Mouse (Mus musculus): ENCODE results near the gene Irak4. TPM values are rescaled to one million over a fixed set of nuclear protein-coding genes. Genes with fewer than 3 reads are reported as not detected.

Gene Irak4
- polyA plus RNA-seq, 1 experiment from 2014 or later, result 2.1 TPM

DNA sequence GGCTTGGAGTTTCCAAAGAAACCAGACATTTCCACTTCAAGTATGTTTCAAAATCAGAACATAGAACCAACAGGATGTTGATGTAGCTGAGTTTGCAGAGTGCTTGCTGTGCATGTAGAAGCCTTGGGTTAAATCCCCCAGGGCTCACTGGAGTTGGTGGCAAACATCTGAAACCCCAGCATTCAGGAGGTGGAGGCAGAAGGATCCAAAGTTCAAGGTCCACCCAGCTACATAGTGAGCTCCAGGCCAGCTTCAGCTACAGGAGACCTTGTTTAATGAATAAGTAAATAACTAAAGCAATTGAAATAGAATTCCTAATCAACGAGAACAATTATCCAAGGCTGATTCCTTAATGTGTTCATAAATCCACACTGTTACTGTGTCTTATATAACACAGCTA, 50.1 kb downstream of the Irak4 start:
- H3K4me2 ChIP-seq (replicated peaks), result no peak overlapping the region
- no peak overlapping the region for H3K4me3 ChIP-seq (replicated peaks)
- ATAC-seq, result no peak
- no peaks in the 10 kb centered on the region for H3K9me3 ChIP-seq
- H3K4me1 ChIP-seq (replicated peaks), result peaks cover 5% of the 10 kb centered on the region
- H3K36me3 ChIP-seq, result no peaks in the 10 kb centered on the region
- no peak overlapping the region for H3K9ac ChIP-seq (replicated peaks)
- WGBS, result 85% methylated on average over 1 of the region's 1 CpGs
- H3K27ac ChIP-seq, result no peak overlapping the region
- H3K27me3 ChIP-seq, result no peaks in the 10 kb centered on the region

DNA sequence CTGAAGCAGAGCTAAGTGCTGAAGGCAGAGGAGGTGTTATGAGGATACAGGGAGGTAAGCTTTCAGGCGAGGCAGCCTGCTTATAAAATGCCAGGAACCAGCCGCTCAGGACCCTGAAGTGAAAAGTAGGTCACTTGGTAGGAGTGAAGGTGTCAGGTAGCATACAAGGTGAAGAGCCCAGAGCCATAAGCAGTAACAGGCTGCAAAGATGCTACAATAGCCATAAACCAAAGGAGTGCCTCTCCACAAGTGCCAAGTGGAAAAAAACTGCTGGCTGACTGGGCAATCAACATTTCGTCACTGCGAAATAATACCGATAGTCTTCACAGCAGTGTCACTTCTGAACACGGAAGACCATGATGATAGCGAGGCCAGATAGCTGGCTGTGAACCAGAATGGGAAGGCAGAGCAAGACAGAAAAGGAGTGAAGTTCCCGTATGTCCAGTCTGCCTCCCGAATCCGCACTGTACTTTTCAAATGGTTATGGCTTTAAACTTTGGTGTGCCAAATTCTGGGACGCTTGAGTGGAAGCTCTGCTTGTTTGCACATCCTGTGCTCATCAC, 56.8 kb downstream of the Irak4 start:
- ATAC-seq, result no peak

DNA sequence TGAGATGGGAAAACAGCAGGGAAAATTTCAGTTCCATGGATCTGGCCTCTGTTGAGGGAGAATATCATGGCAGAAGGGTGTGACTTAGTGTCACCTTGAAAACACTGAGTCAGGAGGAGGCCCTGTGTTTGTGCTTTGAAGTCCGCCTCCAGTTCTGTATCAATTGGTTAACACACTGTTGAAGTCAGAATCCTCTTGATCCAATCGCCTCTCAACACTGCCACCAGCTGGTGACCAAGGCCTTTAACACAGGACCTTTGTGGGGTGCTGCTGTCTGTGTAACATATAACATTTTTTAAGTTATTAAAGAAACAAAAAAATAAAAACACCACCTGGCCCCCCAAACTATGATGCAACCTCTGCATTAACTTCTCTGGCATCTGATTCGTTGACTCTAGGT, 57.9 kb downstream of the Irak4 start:
- H3K4me1 ChIP-seq (replicated peaks), result no peaks in the 10 kb centered on the region
- no peak overlapping the region for H3K9ac ChIP-seq (replicated peaks)
- no peak for ATAC-seq
- H3K4me2 ChIP-seq (replicated peaks), result no peak overlapping the region
- H3K9me3 ChIP-seq, result no peaks in the 10 kb centered on the region
- no peak overlapping the region for H3K4me3 ChIP-seq (replicated peaks)
- H3K27ac ChIP-seq, result no peak overlapping the region
- 22% methylated on average over 3 of the region's 3 CpGs for WGBS
- no peaks in the 10 kb centered on the region for H3K27me3 ChIP-seq
- no peaks in the 10 kb centered on the region for H3K36me3 ChIP-seq

More for the DNA sequence above, 56.8 kb downstream of the Irak4 start:
- Histone ChIP-seq H3K9me3 (no peaks in the 10 kb centered on the region), H3K4me3 (replicated peaks) (no peak overlapping the region), H3K4me1 (replicated peaks) (no peaks in the 10 kb centered on the region), H3K4me2 (replicated peaks) (no peak overlapping the region), H3K27ac (no peak overlapping the region), H3K27me3 (no peaks in the 10 kb centered on the region), H3K36me3 (no peaks in the 10 kb centered on the region), H3K9ac (replicated peaks) (no peak overlapping the region)
- 85% methylated on average over 11 of the region's 11 CpGs for WGBS

DNA sequence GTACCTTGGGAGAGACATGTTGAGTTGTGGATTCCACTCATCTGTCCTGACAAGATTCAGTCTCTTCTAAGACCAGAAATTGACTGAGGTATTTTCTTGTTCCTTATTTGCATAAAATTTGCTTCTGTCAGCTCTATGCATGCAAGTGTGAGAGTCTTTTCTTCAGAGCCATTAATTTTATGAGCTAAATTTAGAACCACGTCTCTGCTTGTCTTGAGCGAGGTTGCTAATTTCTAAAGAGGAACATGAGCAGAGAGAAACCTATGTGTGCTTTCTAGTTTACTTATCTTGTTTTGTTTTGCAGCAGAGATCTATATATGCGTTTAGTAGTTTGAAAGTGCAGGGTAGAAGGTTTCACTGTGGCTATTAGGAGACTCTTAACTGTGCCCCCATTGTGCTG, 59.0 kb downstream of the Irak4 start:
- Histone ChIP-seq H3K9me3 (no peaks in the 10 kb centered on the region), H3K36me3 (no peaks in the 10 kb centered on the region), H3K9ac (replicated peaks) (no peak overlapping the region)

DNA sequence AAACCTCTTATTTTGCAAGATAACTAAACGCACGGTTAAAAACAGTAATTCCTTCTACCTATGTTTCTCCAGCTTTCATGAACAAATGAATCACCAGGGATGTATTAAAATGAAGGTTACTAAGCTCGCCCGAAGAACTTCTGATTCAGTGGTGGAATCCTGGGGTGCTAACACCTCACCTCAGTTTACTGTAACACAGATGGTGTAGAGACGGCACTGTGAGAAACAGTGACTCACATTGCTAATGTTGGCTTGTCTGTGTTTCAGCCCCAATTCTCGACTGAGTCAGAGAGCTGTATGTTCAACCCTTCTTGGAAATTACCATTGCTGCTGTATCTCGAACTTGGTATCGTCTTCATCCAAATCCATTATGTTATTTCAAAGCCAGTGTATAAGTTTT, 64.3 kb downstream of the Irak4 start:
- no peak for ATAC-seq
- WGBS, result 93% methylated on average over 8 of the region's 8 CpGs
- no peak overlapping the region for H3K9ac ChIP-seq (replicated peaks)

More for the DNA sequence above, 59.0 kb downstream of the Irak4 start:
- Histone ChIP-seq H3K4me2 (replicated peaks) (no peak overlapping the region), H3K4me1 (replicated peaks) (no peaks in the 10 kb centered on the region), H3K27me3 (no peaks in the 10 kb centered on the region), H3K27ac (no peak overlapping the region), H3K4me3 (replicated peaks) (no peak overlapping the region)
- 81% methylated on average over 3 of the region's 3 CpGs for WGBS
- no peak for ATAC-seq

DNA sequence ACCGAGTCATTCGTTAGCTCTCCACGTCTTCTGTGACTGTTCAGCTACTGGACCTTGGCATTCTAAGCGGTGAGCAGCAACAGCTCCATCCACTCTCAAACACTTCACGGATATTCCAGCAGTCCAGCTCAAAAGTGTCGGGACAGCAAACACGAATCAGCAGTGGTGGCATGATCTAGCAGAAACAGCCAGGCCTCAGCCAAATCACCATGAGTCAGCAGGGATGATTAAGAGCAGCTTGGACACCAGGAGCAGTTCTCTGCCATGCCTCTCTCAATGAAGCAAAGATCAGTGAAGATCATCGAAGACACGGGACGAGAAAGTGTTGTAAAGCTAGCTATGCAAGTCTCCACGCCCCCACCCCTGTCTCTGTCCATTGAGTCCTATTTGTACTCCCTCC, 72.6 kb downstream of the Irak4 start:
- H3K4me1 ChIP-seq (replicated peaks), result no peaks in the 10 kb centered on the region
- H3K9me3 ChIP-seq, result no peaks in the 10 kb centered on the region
- no peaks in the 10 kb centered on the region for H3K27me3 ChIP-seq
- H3K36me3 ChIP-seq, result no peaks in the 10 kb centered on the region
- no peak overlapping the region for H3K9ac ChIP-seq (replicated peaks)
- WGBS, result 91% methylated on average over 11 of the region's 11 CpGs
- H3K27ac ChIP-seq, result no peak overlapping the region
- no peak for ATAC-seq
- H3K4me3 ChIP-seq (replicated peaks), result no peak overlapping the region
- H3K4me2 ChIP-seq (replicated peaks), result no peak overlapping the region

More for the DNA sequence above, 64.3 kb downstream of the Irak4 start:
- Histone ChIP-seq H3K27ac (no peak overlapping the region), H3K27me3 (no peaks in the 10 kb centered on the region), H3K4me2 (replicated peaks) (no peak overlapping the region), H3K4me3 (replicated peaks) (no peak overlapping the region), H3K4me1 (replicated peaks) (no peaks in the 10 kb centered on the region), H3K9me3 (no peaks in the 10 kb centered on the region), H3K36me3 (no peaks in the 10 kb centered on the region)

DNA sequence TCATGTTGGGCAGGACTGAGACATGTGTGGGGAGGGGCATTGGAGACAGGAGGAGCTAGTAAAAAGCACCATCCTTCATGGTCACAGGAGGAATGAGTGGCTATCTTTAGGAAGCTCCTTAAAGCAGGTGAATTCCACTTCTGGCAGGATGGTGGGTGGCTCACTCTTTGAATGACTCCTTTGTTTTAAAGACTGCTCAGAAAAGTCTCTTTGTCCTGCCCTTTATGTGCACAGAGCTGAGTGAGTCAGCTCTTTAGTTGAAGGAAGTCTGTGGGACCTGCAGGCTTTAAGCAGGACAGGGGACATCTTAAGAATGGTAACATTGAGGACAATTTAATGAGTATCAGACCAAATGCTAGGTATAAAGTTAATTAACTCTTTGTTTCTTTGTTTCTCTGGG, 77.5 kb downstream of the Irak4 start:
- no peak overlapping the region for H3K9ac ChIP-seq (replicated peaks)
- H3K27ac ChIP-seq, result no peak overlapping the region
- H3K36me3 ChIP-seq, result no peaks in the 10 kb centered on the region
- no peak for ATAC-seq
- H3K4me1 ChIP-seq (replicated peaks), result no peaks in the 10 kb centered on the region
- no peak overlapping the region for H3K4me3 ChIP-seq (replicated peaks)
- H3K4me2 ChIP-seq (replicated peaks), result no peak overlapping the region
- no peaks in the 10 kb centered on the region for H3K27me3 ChIP-seq
- H3K9me3 ChIP-seq, result no peaks in the 10 kb centered on the region

DNA sequence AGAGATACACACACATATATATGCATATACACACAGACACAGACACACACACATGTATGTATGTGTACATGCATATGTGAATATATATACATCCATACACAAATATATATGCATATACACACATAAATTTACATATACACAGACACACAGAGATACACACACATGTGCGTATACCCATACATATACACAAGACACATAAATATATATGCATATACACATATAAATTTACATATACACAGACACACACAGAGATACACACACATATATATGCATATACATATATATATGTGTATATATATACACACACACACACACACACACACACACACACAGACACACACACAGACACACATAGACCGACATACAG, 85.0 kb downstream of the Irak4 start:
- Histone ChIP-seq H3K4me2 (replicated peaks) (peak overlapping the region; percentile 98), H3K4me3 (replicated peaks) (peak overlapping the region; percentile 69), H3K36me3 (no peaks in the 10 kb centered on the region), H3K9ac (replicated peaks) (peak overlapping the region; percentile 78), H3K27me3 (peaks cover 18% of the 10 kb centered on the region), H3K27ac (no peak overlapping the region), H3K4me1 (replicated peaks) (0 out of 2 replicates have a peak, but pooled peaks cover 2% of the 10 kb centered on the region), H3K9me3 (no peaks in the 10 kb centered on the region)
- 48% methylated on average over 2 of the region's 2 CpGs for WGBS
- peak; percentile 59 for ATAC-seq

DNA sequence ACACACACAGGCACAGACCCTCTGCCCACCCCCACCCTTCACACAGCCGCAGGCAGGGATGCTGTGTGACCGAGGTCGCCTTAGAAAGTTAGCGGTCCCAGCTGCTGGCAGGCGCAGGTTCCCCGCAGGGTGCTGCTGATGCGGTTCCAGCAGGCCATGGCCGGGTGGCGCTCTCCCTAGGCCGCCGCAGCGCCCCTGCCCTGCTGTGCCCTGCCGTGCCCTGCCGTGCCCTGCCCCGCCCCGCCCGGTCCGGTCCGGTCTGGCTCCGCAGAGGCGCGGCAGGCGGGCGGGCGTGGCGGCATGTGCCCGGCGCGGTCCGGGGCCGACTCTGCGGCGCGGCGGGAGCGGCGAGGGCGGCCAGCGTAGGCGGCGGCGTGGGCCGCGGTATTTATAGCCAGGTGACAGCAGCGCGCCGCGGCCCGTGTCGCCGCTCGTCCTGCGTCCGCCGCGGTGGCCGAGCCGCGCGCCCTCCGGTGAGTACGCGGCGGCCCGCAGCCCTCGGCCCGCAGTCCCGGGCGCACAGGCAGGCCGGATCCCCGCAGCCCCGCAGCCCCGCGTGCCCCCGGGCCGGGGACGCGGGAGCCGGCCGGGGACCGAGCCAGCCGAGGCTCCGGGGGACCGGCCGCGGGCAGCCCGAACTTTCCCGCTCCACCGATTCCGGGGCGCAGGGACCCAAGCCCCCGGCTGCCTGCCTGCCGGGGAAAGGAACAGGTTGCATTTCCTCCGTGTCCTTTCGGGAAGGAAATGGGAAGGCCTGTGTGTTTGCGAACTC, 85.6 kb downstream of the Irak4 start, which contains the start of gene Tmem117:
TSS of gene Tmem117 (plus strand) at position 403 of the 772 bp plus-strand sequence.
- peak; percentile 89 for ATAC-seq
- Histone ChIP-seq H3K4me3 (replicated peaks) (peak within 1 kb of the TSS; percentile 69), H3K4me1 (replicated peaks) (0 out of 2 replicates have a peak, but pooled peaks cover 2% of the 10 kb centered on the region), H3K36me3 (no peaks in the 10 kb centered on the region), H3K4me2 (replicated peaks) (peak within 1 kb of the TSS; percentile 98), H3K27ac (no peak within 1 kb of the TSS), H3K27me3 (peaks cover 18% of the 10 kb centered on the region), H3K9ac (replicated peaks) (peak within 1 kb of the TSS; percentile 78), H3K9me3 (no peaks in the 10 kb centered on the region)
- WGBS, result under 1% methylated on average over 54 of the region's 96 CpGs

DNA sequence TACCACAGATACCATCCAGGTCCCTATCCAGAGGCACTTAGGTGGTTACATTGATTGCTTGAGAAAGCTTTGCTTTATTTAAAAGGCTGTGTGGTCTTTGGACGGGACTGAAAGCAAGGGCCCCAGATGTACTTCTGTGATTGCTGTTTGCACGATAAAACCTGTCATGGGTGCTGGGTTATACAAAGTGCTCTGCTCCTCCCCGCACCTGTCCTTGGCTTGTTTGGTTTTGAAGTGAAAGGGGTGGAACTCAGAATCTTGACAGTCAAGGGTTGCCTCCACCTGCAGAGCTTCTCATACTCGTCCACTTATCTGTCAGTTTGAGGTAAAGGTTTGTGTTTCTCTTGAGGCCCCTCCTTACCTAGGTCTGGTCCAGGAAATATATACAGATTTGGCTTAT, 87.1 kb downstream of the Irak4 start:
- Histone ChIP-seq H3K9me3 (no peaks in the 10 kb centered on the region), H3K36me3 (no peaks in the 10 kb centered on the region), H3K4me3 (replicated peaks) (no peak overlapping the region), H3K4me2 (replicated peaks) (no peak overlapping the region), H3K4me1 (replicated peaks) (0 out of 2 replicates have a peak, but pooled peaks cover 2% of the 10 kb centered on the region), H3K27me3 (peaks cover 18% of the 10 kb centered on the region), H3K9ac (replicated peaks) (no peak overlapping the region), H3K27ac (no peak overlapping the region)
- no peak for ATAC-seq
- WGBS, result 86% methylated on average over 4 of the region's 4 CpGs

Data from midbrain, embryonic 13.5 days (tissue).